Mouse (Mus musculus) stomach, embryonic 14.5 days (tissue): Measurements from ENCODE around the gene Amigo3. TPM values are rescaled to one million over a fixed set of nuclear protein-coding genes. Genes with fewer than 3 reads are reported as not detected.
A peak's percentile ranks its signal among the peaks of the same experiment; 100 is the strongest.

Experiments
- ATAC-seq: fragments of 200-750 bp; cut with Nextera tagmentation; 2 replicates; pipeline ENCODE4 v1.8.0; 2017; ENCODE audit warnings: low read depth, moderate TSS enrichment; ENCODE audit not compliant: insufficient number of reproducible peaks, insufficient read depth, low FRiP score
- H3K27ac ChIP-seq: fragments of 300-500 bp; sonication (generic); 2 replicates; pipeline ENCODE4 v1.5.1; 2014; ENCODE audit warnings: mild to moderate bottlenecking, low read length, moderate library complexity, mixed read lengths
- H3K27me3 ChIP-seq: fragments of 300-500 bp; sonication (generic); 2 replicates; pipeline ENCODE4 v1.6.1; 2014; ENCODE audit warnings: low read length, control low read depth, mixed read lengths; ENCODE audit not compliant: control insufficient read depth, insufficient read depth
- H3K36me3 ChIP-seq: fragments of 300-500 bp; sonication (generic); 2 replicates; pipeline ENCODE4 v1.6.1; 2014; ENCODE audit warnings: mild to moderate bottlenecking, control low read depth, low read length, moderate library complexity, mixed read lengths; ENCODE audit not compliant: control insufficient read depth, insufficient read depth
- H3K4me1 ChIP-seq: fragments of 300-500 bp; sonication (generic); 2 replicates; pipeline ENCODE4 v1.6.1; 2014; ENCODE audit warnings: low read length, control low read depth, mixed read lengths; ENCODE audit not compliant: control insufficient read depth, insufficient read depth
- H3K4me2 ChIP-seq: fragments of 300-500 bp; sonication (generic); replicated peaks from 2 replicates; pipeline ENCODE4 v1.6.1; 2014; ENCODE audit warnings: low read depth, low read length, control low read depth
- H3K4me3 ChIP-seq: fragments of 300-500 bp; sonication (generic); 2 replicates; pipeline ENCODE4 v1.5.1; 2014; ENCODE audit warnings: low read depth, low read length, control low read depth
- H3K9ac ChIP-seq: fragments of 300-500 bp; sonication (generic); replicated peaks from 2 replicates; pipeline ENCODE4 v1.6.1; 2014; ENCODE audit warnings: low read depth, mild to moderate bottlenecking, control low read depth, low read length, moderate library complexity, mixed read lengths
- H3K9me3 ChIP-seq: fragments of 300-500 bp; sonication (generic); 2 replicates; pipeline ENCODE4 v1.6.1; 2016; ENCODE audit warnings: low read depth, low read length, control low read depth; ENCODE audit not compliant: control insufficient read depth
- WGBS: fragments of 180-500 bp; shearing (Covaris S2); extraction: QIAGEN DNeasy Blood & Tissue Kit; methylation state at CpG from one replicate; pipeline ENCODE4 v1.1.7; 2014; 5-methylcytosine and 5-hydroxymethylcytosine counted together
- polyA plus RNA-seq: library from polyadenylated mRNA; unstranded; fragments of >200 nt; fragmentation: Nextera tagmentation; extraction: Ambion mirVana; gene quantifications from 2 replicates; pipeline ENCODE4 v1.2.1, GENCODE M21; 2014

Gene Amigo3
- polyA plus RNA-seq, 1 experiment from 2014 or later = 3.1 TPM

DNA sequence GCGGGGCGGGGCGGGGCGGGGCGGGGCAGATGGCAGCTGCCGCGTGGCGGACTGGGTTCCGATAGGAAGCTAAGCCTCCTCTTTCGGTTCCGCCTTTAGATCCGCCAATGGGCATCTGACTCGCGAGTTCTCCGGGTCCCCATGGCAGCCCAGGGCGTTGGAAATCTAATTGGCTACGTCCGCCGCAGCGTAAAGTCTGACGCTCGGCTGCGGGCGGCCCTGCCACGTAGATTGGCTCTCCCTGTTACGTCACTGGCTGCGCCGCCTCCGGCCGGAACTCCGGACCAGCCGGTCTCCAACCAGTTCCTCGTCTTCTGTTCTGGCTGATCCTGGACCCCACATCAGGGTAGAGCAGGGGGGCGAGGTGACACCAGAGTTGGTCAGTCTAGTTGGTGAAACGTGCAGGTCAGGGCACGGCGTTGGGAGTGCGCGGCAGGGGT lies 3.9 kb upstream of the Amigo3 start, which contains the start of gene Gmppb:
TSS of gene Gmppb (plus strand) at position 227 of the 440 bp plus-strand sequence.
- peak within 1 kb of the TSS; percentile 73 for H3K9ac ChIP-seq
- ATAC-seq = peak; percentile 95
- H3K36me3 ChIP-seq = peaks cover 44% of the 10 kb centered on the region
- peak within 1 kb of the TSS; percentile 76 for H3K27ac ChIP-seq
- WGBS = under 1% methylated on average over 38 of the region's 39 CpGs
- H3K4me1 ChIP-seq = peaks cover 14% of the 10 kb centered on the region
- peak within 1 kb of the TSS; percentile 80 for H3K4me3 ChIP-seq
- peak within 1 kb of the TSS; percentile 94 for H3K4me2 ChIP-seq
- no peaks in the 10 kb centered on the region for H3K27me3 ChIP-seq
- no peaks in the 10 kb centered on the region for H3K9me3 ChIP-seq

DNA sequence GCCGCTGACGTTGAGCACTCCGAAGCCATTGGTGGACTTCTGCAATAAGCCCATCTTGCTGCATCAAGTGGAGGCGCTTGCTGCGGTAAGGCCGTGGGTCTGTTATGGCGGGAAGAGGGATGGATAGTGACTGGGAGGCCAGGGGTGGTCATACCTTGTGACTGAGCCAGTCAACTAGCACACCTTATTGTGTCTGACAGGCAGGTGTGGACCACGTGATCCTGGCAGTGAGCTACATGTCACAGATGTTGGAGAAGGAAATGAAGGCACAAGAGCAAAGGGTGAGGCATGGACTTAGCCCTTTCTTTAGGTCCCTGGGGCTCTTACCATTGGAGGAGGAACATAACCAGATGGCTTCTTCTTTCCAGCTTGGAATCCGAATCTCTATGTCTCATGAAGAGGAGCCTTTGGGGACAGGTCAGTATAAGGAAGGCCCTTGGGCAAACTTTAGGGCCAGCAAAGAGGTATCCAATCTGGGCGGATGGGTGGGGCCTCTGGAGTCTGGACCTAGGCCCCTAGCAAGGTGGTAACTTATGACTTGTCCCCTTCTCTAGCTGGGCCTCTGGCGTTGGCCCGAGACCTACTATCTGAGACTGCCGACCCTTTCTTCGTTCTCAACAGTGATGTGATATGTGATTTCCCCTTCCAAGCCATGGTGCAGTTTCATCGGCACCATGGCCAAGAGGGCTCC lies 3.3 kb upstream of the Amigo3 start:
- Histone ChIP-seq H3K4me3 (peak overlapping the region; percentile 80), H3K9ac (peak overlapping the region; percentile 73), H3K4me1 (peaks cover 14% of the 10 kb centered on the region), H3K9me3 (no peaks in the 10 kb centered on the region), H3K27ac (peak overlapping the region; percentile 58), H3K36me3 (peaks cover 48% of the 10 kb centered on the region), H3K27me3 (no peaks in the 10 kb centered on the region), H3K4me2 (peak overlapping the region; percentile 94)
- ATAC-seq = no peak
- WGBS = 42% methylated on average over 15 of the region's 15 CpGs

DNA sequence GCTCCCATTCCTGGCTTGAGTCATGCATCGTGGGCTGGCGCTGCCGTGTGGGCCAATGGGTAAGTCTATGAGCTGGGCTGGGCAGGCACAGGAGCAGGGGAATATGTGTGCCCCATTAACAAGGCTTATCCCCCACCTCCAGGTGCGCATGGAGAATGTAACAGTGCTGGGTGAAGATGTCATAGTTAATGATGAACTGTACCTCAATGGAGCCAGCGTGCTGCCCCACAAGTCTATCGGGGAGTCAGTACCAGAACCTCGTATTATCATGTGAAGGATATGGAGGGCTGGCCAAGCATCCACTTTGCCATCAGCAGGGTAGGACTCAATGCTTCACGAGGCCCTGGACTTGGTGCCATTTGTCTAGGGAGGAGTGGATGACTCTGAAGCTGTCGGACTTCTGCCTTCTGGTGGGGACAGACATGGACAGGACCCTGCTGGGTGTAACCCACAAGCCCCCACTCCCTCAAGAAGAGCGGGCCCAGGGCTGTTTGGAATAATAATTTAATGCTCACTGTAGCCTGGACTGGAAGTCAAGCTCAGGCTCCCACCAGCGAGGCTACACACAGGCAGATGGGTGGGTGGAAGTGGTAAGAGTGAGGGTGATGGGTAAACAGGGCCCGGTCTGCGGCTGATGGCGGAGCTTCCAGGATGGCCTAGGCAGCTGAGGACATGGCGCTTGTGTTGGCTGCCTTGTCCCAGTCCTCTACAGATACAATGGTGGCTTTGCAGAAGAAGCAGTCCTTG lies 1.6 kb upstream of the Amigo3 start:
- 92% methylated on average over 15 of the region's 15 CpGs for WGBS
- Histone ChIP-seq H3K36me3 (peaks cover 37% of the 10 kb centered on the region; the same call in 1 of the 2 replicates), H3K9me3 (no peaks in the 10 kb centered on the region), H3K4me3 (no peak overlapping the region), H3K27me3 (no peaks in the 10 kb centered on the region), H3K27ac (no peak overlapping the region), H3K4me1 (peaks cover 14% of the 10 kb centered on the region), H3K4me2 (no peak overlapping the region), H3K9ac (no peak overlapping the region)
- ATAC-seq = no peak

- Histone ChIP-seq H3K4me3 (no peak overlapping the region), H3K4me2 (no peak overlapping the region), H3K27me3 (no peaks in the 10 kb centered on the region), H3K9me3 (no peaks in the 10 kb centered on the region), H3K36me3 (peaks cover 32% of the 10 kb centered on the region; the same call in 1 of the 2 replicates), H3K4me1 (peaks cover 14% of the 10 kb centered on the region), H3K9ac (no peak overlapping the region), H3K27ac (no peak overlapping the region)
- no peak for ATAC-seq
- 81% methylated on average over 4 of the region's 4 CpGs for WGBS
Observed at GRCm38 (mm10) chr9:108051931-108052220, 1.1 kb upstream of the Amigo3 start.

GRCm38 (mm10) chr9:108052411-108052810 lies 548 bp upstream of the Amigo3 start:
- no peak overlapping the region for H3K9ac ChIP-seq
- H3K4me1 ChIP-seq = peaks cover 14% of the 10 kb centered on the region
- WGBS = 74% methylated on average over 7 of the region's 7 CpGs
- no peak overlapping the region for H3K4me2 ChIP-seq
- no peaks in the 10 kb centered on the region for H3K9me3 ChIP-seq
- peaks cover 26% of the 10 kb centered on the region; the same call in 1 of the 2 replicates for H3K36me3 ChIP-seq
- no peaks in the 10 kb centered on the region for H3K27me3 ChIP-seq
- H3K27ac ChIP-seq = peak overlapping the region; percentile 15; the same call in 1 of the 2 replicates
- no peak for ATAC-seq
- H3K4me3 ChIP-seq = no peak overlapping the region

GRCm38 (mm10) chr9:108053665-108054225 lies 786 bp downstream of the Amigo3 start:
- H3K4me1 ChIP-seq = peaks cover 9% of the 10 kb centered on the region; the same call in 1 of the 2 replicates
- H3K4me2 ChIP-seq = 0 out of 2 replicates have a peak overlapping the region, but pooled peaks have one; percentile 33
- 86% methylated on average over 15 of the region's 15 CpGs for WGBS
- H3K4me3 ChIP-seq = no peak overlapping the region
- no peaks in the 10 kb centered on the region for H3K27me3 ChIP-seq
- H3K27ac ChIP-seq = no peak overlapping the region
- peaks cover 26% of the 10 kb centered on the region; the same call in 1 of the 2 replicates for H3K36me3 ChIP-seq
- ATAC-seq = no peak
- no peak overlapping the region for H3K9ac ChIP-seq
- no peaks in the 10 kb centered on the region for H3K9me3 ChIP-seq

- ATAC-seq = no peak
- H3K27me3 ChIP-seq = no peaks in the 10 kb centered on the region
- no peak overlapping the region for H3K4me3 ChIP-seq
- WGBS = 87% methylated on average over 22 of the region's 22 CpGs
- H3K9ac ChIP-seq = no peak overlapping the region
- no peak overlapping the region for H3K4me2 ChIP-seq
- H3K27ac ChIP-seq = no peak overlapping the region
- H3K9me3 ChIP-seq = no peaks in the 10 kb centered on the region
- peaks cover 26% of the 10 kb centered on the region; the same call in 1 of the 2 replicates for H3K36me3 ChIP-seq
- H3K4me1 ChIP-seq = peaks cover 8% of the 10 kb centered on the region; the same call in 1 of the 2 replicates
Observed at GRCm38 (mm10) chr9:108054331-108055040, 1.5 kb downstream of the Amigo3 start.

DNA sequence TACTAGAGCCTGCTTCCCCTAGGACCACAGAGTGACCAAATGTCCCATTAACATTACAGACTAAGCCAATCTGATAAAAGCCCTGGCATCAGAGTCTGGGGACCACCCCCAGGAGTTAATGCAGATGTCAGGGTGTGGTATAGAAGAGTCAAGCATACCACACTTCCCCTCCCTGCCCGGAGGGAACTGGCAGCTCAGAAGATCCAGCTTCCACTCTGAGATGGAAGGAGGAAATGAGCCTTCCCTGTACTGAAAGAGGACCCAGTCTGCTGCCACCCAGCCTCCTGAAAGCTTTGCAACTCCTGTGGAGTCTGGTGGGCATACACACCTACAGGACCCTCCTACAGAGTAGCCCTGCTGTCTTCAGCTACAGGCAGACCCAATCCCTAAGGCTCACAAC lies 2.1 kb downstream of the Amigo3 start:
- WGBS = 65% methylated on average over 1 of the region's 1 CpGs
- H3K36me3 ChIP-seq = peaks cover 30% of the 10 kb centered on the region

More for the DNA sequence above, 2.1 kb downstream of the Amigo3 start:
- Histone ChIP-seq H3K27ac (no peak overlapping the region), H3K9me3 (no peaks in the 10 kb centered on the region), H3K27me3 (no peaks in the 10 kb centered on the region), H3K4me3 (no peak overlapping the region), H3K4me2 (no peak overlapping the region), H3K9ac (no peak overlapping the region), H3K4me1 (peaks cover 2% of the 10 kb centered on the region; the same call in 1 of the 2 replicates)
- no peak for ATAC-seq
